Mouse (Mus musculus): Measurements from ENCODE around the gene Trpm3. TPM values are rescaled to one million over a fixed set of nuclear protein-coding genes. Genes with fewer than 3 reads are reported as not detected.

Trpm3 gene
- polyA plus RNA-seq, 1 experiment from 2014 or later: 14.8 TPM

- Histone ChIP-seq H3K4me2 (ENCODE audit: low read length) (no peak overlapping the region), H3K27me3 (ENCODE audit: control insufficient read depth, insufficient read depth, low read length) (no peaks in the 10 kb centered on the region), H3K4me3 (replicated peaks; ENCODE audit: low read depth, low read length) (no peak overlapping the region), H3K4me1 (ENCODE audit: control insufficient read depth, insufficient read depth, low read length) (no peaks in the 10 kb centered on the region), H3K9me3 (ENCODE audit: control insufficient read depth, low read length) (no peaks in the 10 kb centered on the region), H3K36me3 (ENCODE audit: control insufficient read depth, insufficient read depth, low read length) (no peaks in the 10 kb centered on the region), H3K27ac (replicated peaks; ENCODE audit: low read depth, low read length) (no peak overlapping the region), H3K9ac (replicated peaks; ENCODE audit: low read length) (no peak overlapping the region)
- ATAC-seq (ENCODE audit: low FRiP score, low TSS enrichment) (no peak), DNase-seq (no peak)
- WGBS: 96% methylated on average over 5 of the region's 5 CpGs
Observed at GRCm38 (mm10) chr19:22975801-22976200, 837.0 kb downstream of the Trpm3 start.

DNA sequence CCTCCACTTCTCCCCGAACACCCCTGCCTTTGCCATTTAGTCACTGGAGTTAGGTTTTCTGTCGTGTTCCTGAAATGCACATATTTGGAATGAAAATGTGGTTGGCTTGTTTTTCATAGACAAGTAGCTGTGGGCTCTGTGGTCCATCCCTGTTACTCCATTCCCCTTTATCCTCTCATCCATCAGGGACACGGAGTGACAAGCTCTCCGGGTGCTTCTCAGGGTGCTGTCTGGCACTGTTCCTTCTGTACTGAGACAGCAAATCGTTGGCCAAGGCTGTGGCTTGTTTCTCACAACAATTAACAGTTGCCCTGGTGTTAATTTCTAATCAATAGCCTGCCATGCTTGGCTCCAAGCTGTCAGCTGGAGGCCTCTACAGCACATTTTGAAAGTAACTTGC, 838.7 kb downstream of the Trpm3 start:
- ATAC-seq (ENCODE audit: low FRiP score, low TSS enrichment) (no peak), DNase-seq (no peak)
- WGBS: 79% methylated on average over 5 of the region's 5 CpGs
- no peak overlapping the region for H3K27ac ChIP-seq (replicated peaks; ENCODE audit: low read depth, low read length)
- no peak overlapping the region for H3K4me2 ChIP-seq (ENCODE audit: low read length)
- no peaks in the 10 kb centered on the region for H3K4me1 ChIP-seq (ENCODE audit: control insufficient read depth, insufficient read depth, low read length)
- no peak overlapping the region for H3K9ac ChIP-seq (replicated peaks; ENCODE audit: low read length)
- no peak overlapping the region for H3K4me3 ChIP-seq (replicated peaks; ENCODE audit: low read depth, low read length)
- no peaks in the 10 kb centered on the region for H3K27me3 ChIP-seq (ENCODE audit: control insufficient read depth, insufficient read depth, low read length)
- H3K9me3 ChIP-seq (ENCODE audit: control insufficient read depth, low read length): no peaks in the 10 kb centered on the region
- H3K36me3 ChIP-seq (ENCODE audit: control insufficient read depth, insufficient read depth, low read length): no peaks in the 10 kb centered on the region

GRCm38 (mm10) chr19:22978763-22979162, 839.9 kb downstream of the Trpm3 start:
- H3K27me3 ChIP-seq (ENCODE audit: control insufficient read depth, insufficient read depth, low read length): no peaks in the 10 kb centered on the region
- H3K27ac ChIP-seq (replicated peaks; ENCODE audit: low read depth, low read length): no peak overlapping the region
- ATAC-seq (ENCODE audit: low FRiP score, low TSS enrichment) (no peak), DNase-seq (no peak)
- no peaks in the 10 kb centered on the region for H3K9me3 ChIP-seq (ENCODE audit: control insufficient read depth, low read length)
- H3K36me3 ChIP-seq (ENCODE audit: control insufficient read depth, insufficient read depth, low read length): no peaks in the 10 kb centered on the region
- H3K4me2 ChIP-seq (ENCODE audit: low read length): no peak overlapping the region
- no peak overlapping the region for H3K9ac ChIP-seq (replicated peaks; ENCODE audit: low read length)
- H3K4me1 ChIP-seq (ENCODE audit: control insufficient read depth, insufficient read depth, low read length): no peaks in the 10 kb centered on the region
- WGBS: 97% methylated on average over 7 of the region's 7 CpGs
- H3K4me3 ChIP-seq (replicated peaks; ENCODE audit: low read depth, low read length): no peak overlapping the region

GRCm38 (mm10) chr19:22979191-22979590, 840.3 kb downstream of the Trpm3 start:
- H3K4me2 ChIP-seq (ENCODE audit: low read length): no peak overlapping the region
- no peaks in the 10 kb centered on the region for H3K36me3 ChIP-seq (ENCODE audit: control insufficient read depth, insufficient read depth, low read length)
- DNase-seq (no peak), ATAC-seq (ENCODE audit: low FRiP score, low TSS enrichment) (no peak)
- no peak overlapping the region for H3K9ac ChIP-seq (replicated peaks; ENCODE audit: low read length)
- no peak overlapping the region for H3K27ac ChIP-seq (replicated peaks; ENCODE audit: low read depth, low read length)
- WGBS: 77% methylated on average over 1 of the region's 1 CpGs
- no peaks in the 10 kb centered on the region for H3K27me3 ChIP-seq (ENCODE audit: control insufficient read depth, insufficient read depth, low read length)
- H3K4me1 ChIP-seq (ENCODE audit: control insufficient read depth, insufficient read depth, low read length): no peaks in the 10 kb centered on the region
- H3K4me3 ChIP-seq (replicated peaks; ENCODE audit: low read depth, low read length): no peak overlapping the region
- H3K9me3 ChIP-seq (ENCODE audit: control insufficient read depth, low read length): no peaks in the 10 kb centered on the region

DNA sequence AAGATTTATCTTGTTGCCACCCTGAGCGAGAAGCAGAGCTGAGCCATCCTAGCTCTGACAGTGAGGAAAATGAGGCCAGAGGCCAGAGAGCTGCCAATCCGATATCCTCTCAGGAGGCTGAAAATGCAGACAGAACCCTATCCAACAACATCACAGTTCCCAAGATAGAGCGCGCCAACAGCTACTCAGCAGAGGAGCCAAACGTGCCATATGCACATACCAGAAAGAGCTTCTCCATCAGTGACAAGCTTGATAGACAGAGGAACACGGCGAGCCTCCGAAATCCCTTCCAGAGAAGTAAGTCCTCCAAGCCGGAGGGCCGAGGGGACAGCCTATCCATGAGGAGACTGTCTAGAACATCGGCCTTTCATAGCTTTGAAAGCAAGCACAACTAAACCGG, 849.1 kb downstream of the Trpm3 start:
- WGBS: 97% methylated on average over 12 of the region's 12 CpGs
- DNase-seq: no peak
- Histone ChIP-seq H3K4me1 (ENCODE audit: control insufficient read depth, insufficient read depth, low read length) (no peaks in the 10 kb centered on the region), H3K36me3 (ENCODE audit: control insufficient read depth, insufficient read depth, low read length) (no peaks in the 10 kb centered on the region), H3K27ac (replicated peaks; ENCODE audit: low read depth, low read length) (no peak overlapping the region), H3K27me3 (ENCODE audit: control insufficient read depth, insufficient read depth, low read length) (no peaks in the 10 kb centered on the region), H3K4me3 (replicated peaks; ENCODE audit: low read depth, low read length) (no peak overlapping the region), H3K9me3 (ENCODE audit: control insufficient read depth, low read length) (no peaks in the 10 kb centered on the region), H3K9ac (replicated peaks; ENCODE audit: low read length) (no peak overlapping the region), H3K4me2 (ENCODE audit: low read length) (no peak overlapping the region)
- ATAC-seq (ENCODE audit: low FRiP score, low TSS enrichment): no peak

- no peak for DNase-seq
- 78% methylated on average over 4 of the region's 4 CpGs for WGBS
Observed at GRCm38 (mm10) chr19:22993946-22994345, 855.1 kb downstream of the Trpm3 start.

DNA sequence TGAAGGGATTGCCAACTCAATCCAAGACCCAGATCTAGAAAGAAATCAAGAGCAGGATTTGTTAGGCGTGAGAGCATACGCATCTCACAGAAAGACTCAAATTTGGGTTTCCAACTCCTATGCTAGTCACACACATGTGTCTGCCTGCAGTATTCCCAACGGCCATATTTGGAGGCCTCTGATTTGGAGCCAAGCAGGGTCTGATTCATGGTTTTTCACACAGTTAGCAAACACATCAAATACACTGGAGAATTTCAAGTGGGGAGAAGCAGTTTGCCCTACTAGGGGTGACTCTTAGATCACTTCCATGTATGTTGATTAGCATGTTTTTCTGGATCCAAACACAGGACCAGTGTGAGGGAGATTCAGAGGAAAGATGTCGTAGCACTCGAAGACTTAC, 855.7 kb downstream of the Trpm3 start:
- Histone ChIP-seq H3K4me3 (replicated peaks; ENCODE audit: low read depth, low read length) (no peak overlapping the region), H3K27me3 (ENCODE audit: control insufficient read depth, insufficient read depth, low read length) (no peaks in the 10 kb centered on the region), H3K36me3 (ENCODE audit: control insufficient read depth, insufficient read depth, low read length) (no peaks in the 10 kb centered on the region), H3K4me1 (ENCODE audit: control insufficient read depth, insufficient read depth, low read length) (no peaks in the 10 kb centered on the region), H3K9me3 (ENCODE audit: control insufficient read depth, low read length) (0 out of 2 replicates have a peak, but pooled peaks cover 2% of the 10 kb centered on the region), H3K27ac (replicated peaks; ENCODE audit: low read depth, low read length) (no peak overlapping the region), H3K9ac (replicated peaks; ENCODE audit: low read length) (no peak overlapping the region), H3K4me2 (ENCODE audit: low read length) (no peak overlapping the region)
- ATAC-seq (ENCODE audit: low FRiP score, low TSS enrichment) (no peak), DNase-seq (no peak)
- WGBS: 93% methylated on average over 5 of the region's 5 CpGs

More at GRCm38 (mm10) chr19:22993946-22994345, 855.1 kb downstream of the Trpm3 start:
- Histone ChIP-seq H3K27ac (replicated peaks; ENCODE audit: low read depth, low read length) (no peak overlapping the region), H3K4me3 (replicated peaks; ENCODE audit: low read depth, low read length) (no peak overlapping the region), H3K9me3 (ENCODE audit: control insufficient read depth, low read length) (0 out of 2 replicates have a peak, but pooled peaks cover 2% of the 10 kb centered on the region), H3K9ac (replicated peaks; ENCODE audit: low read length) (no peak overlapping the region), H3K4me2 (ENCODE audit: low read length) (no peak overlapping the region), H3K4me1 (ENCODE audit: control insufficient read depth, insufficient read depth, low read length) (no peaks in the 10 kb centered on the region), H3K27me3 (ENCODE audit: control insufficient read depth, insufficient read depth, low read length) (no peaks in the 10 kb centered on the region), H3K36me3 (ENCODE audit: control insufficient read depth, insufficient read depth, low read length) (no peaks in the 10 kb centered on the region)
- no peak for ATAC-seq (ENCODE audit: low FRiP score, low TSS enrichment)

DNA sequence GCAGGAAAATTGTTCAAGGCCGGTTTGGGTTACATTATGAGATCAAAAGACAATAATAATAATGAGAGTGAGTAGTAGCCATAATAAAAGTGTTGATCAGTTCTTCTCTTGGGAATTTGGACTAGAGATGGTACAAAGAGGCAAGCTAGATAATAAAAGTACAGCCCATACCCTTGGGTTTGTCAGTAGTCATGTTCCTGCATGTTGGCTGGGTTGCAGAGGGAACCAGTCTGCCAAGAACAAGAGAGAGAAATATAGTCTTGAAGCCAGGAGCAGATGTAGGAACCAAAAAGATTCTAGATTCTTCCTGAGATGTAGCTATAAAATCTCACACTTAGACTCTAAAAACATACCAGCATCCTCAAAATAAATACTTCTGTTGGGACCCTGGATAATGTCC, 861.4 kb downstream of the Trpm3 start:
- Histone ChIP-seq H3K9ac (replicated peaks; ENCODE audit: low read length) (no peak overlapping the region), H3K27ac (replicated peaks; ENCODE audit: low read depth, low read length) (no peak overlapping the region), H3K4me2 (ENCODE audit: low read length) (no peak overlapping the region), H3K27me3 (ENCODE audit: control insufficient read depth, insufficient read depth, low read length) (no peaks in the 10 kb centered on the region), H3K4me1 (ENCODE audit: control insufficient read depth, insufficient read depth, low read length) (no peaks in the 10 kb centered on the region), H3K36me3 (ENCODE audit: control insufficient read depth, insufficient read depth, low read length) (no peaks in the 10 kb centered on the region), H3K4me3 (replicated peaks; ENCODE audit: low read depth, low read length) (no peak overlapping the region), H3K9me3 (ENCODE audit: control insufficient read depth, low read length) (0 out of 2 replicates have a peak, but pooled peaks cover 2% of the 10 kb centered on the region)
- WGBS: 97% methylated on average over 1 of the region's 1 CpGs
- no peak for DNase-seq
- no peak for ATAC-seq (ENCODE audit: low FRiP score, low TSS enrichment)

GRCm38 (mm10) chr19:23003861-23004260, 865.0 kb downstream of the Trpm3 start:
- WGBS: 62% methylated on average over 8 of the region's 8 CpGs

More at GRCm38 (mm10) chr19:23003861-23004260, 865.0 kb downstream of the Trpm3 start:
- DNase-seq (peak; percentile 40), ATAC-seq (ENCODE audit: low FRiP score, low TSS enrichment) (no peak)
- H3K4me2 ChIP-seq (ENCODE audit: low read length): no peak overlapping the region
- no peaks in the 10 kb centered on the region for H3K4me1 ChIP-seq (ENCODE audit: control insufficient read depth, insufficient read depth, low read length)
- H3K27me3 ChIP-seq (ENCODE audit: control insufficient read depth, insufficient read depth, low read length): no peaks in the 10 kb centered on the region
- no peaks in the 10 kb centered on the region for H3K36me3 ChIP-seq (ENCODE audit: control insufficient read depth, insufficient read depth, low read length)
- no peak overlapping the region for H3K27ac ChIP-seq (replicated peaks; ENCODE audit: low read depth, low read length)
- H3K9me3 ChIP-seq (ENCODE audit: control insufficient read depth, low read length): no peaks in the 10 kb centered on the region
- no peak overlapping the region for H3K9ac ChIP-seq (replicated peaks; ENCODE audit: low read length)
- H3K4me3 ChIP-seq (replicated peaks; ENCODE audit: low read depth, low read length): no peak overlapping the region
